Mouse (Mus musculus): ENCODE data around the gene Dhrs4. TPM values are rescaled to one million over a fixed set of nuclear protein-coding genes. Genes with fewer than 3 reads are reported as not detected.

Gene Dhrs4
- 24.8 and 29.6 TPM in 2 replicates for polyA plus RNA-seq (2011; ENCODE audit: insufficient read depth, insufficient read length, low read depth, missing spikeins)

- TF ChIP-seq EP300 (IDR thresholded peaks at IDR 0.05; ENCODE audit: insufficient read depth, low read depth, low read length) (no peak), POLR2A (IDR thresholded peaks at IDR 0.05; ENCODE audit: insufficient read depth, low read length) (no peak), CTCF (IDR thresholded peaks at IDR 0.05; ENCODE audit: low read depth, low read length) (peak; percentile 73)
- Histone ChIP-seq H3K9ac (ENCODE audit: low read depth, poor library complexity, severe bottlenecking) (peak within 1 kb of the TSS; percentile 72), H3K36me3 (ENCODE audit: control insufficient read depth, insufficient read depth, low read length, poor library complexity, severe bottlenecking) (peaks cover 4% of the 10 kb centered on the region; the same call in 1 of the 2 replicates), H3K4me1 (ENCODE audit: control insufficient read depth, insufficient read depth, low read length) (peaks cover 2% of the 10 kb centered on the region), H3K27ac (ENCODE audit: insufficient read depth, low read length) (peak within 1 kb of the TSS; percentile 42), H3K27me3 (ENCODE audit: control insufficient read depth, insufficient read depth, low read length, poor library complexity, severe bottlenecking) (no peaks in the 10 kb centered on the region), H3K4me3 (ENCODE audit: low read depth, low read length) (peak within 1 kb of the TSS; percentile 95), H3K9me3 (replicated peaks; ENCODE audit: control insufficient read depth, insufficient read depth, low read length, poor library complexity, severe bottlenecking) (no peaks in the 10 kb centered on the region)
Observed at GRCm38 (mm10) chr14:55478651-55479599, at the start of gene Dhrs4. Dhrs4 (plus strand) TSS chr14:55478758.

GRCm38 (mm10) chr14:55430255-55430654 lies 48.3 kb upstream of the Dhrs4 start:
- no peak for TF ChIP-seq POLR2A (IDR thresholded peaks at IDR 0.05; ENCODE audit: insufficient read depth, low read length)
- no peak for TF ChIP-seq EP300 (IDR thresholded peaks at IDR 0.05; ENCODE audit: insufficient read depth, low read depth, low read length)
- no peak for TF ChIP-seq CTCF (IDR thresholded peaks at IDR 0.05; ENCODE audit: low read depth, low read length)
- Histone ChIP-seq H3K27me3 (ENCODE audit: control insufficient read depth, insufficient read depth, low read length, poor library complexity, severe bottlenecking) (no peaks in the 10 kb centered on the region), H3K4me3 (ENCODE audit: low read depth, low read length) (no peak overlapping the region), H3K4me1 (ENCODE audit: control insufficient read depth, insufficient read depth, low read length) (no peaks in the 10 kb centered on the region), H3K9ac (ENCODE audit: low read depth, poor library complexity, severe bottlenecking) (no peak overlapping the region), H3K9me3 (replicated peaks; ENCODE audit: control insufficient read depth, insufficient read depth, low read length, poor library complexity, severe bottlenecking) (no peaks in the 10 kb centered on the region), H3K27ac (ENCODE audit: insufficient read depth, low read length) (no peak overlapping the region), H3K36me3 (ENCODE audit: control insufficient read depth, insufficient read depth, low read length, poor library complexity, severe bottlenecking) (no peaks in the 10 kb centered on the region)

GRCm38 (mm10) chr14:55433052-55433451 lies 45.5 kb upstream of the Dhrs4 start:
- no peak overlapping the region for H3K4me3 ChIP-seq (ENCODE audit: low read depth, low read length)
- H3K27me3 ChIP-seq (ENCODE audit: control insufficient read depth, insufficient read depth, low read length, poor library complexity, severe bottlenecking) = no peaks in the 10 kb centered on the region
- no peaks in the 10 kb centered on the region for H3K9me3 ChIP-seq (replicated peaks; ENCODE audit: control insufficient read depth, insufficient read depth, low read length, poor library complexity, severe bottlenecking)
- H3K9ac ChIP-seq (ENCODE audit: low read depth, poor library complexity, severe bottlenecking) = no peak overlapping the region
- H3K4me1 ChIP-seq (ENCODE audit: control insufficient read depth, insufficient read depth, low read length) = no peaks in the 10 kb centered on the region
- TF ChIP-seq CTCF (IDR thresholded peaks at IDR 0.05; ENCODE audit: low read depth, low read length) = no peak
- no peak for TF ChIP-seq POLR2A (IDR thresholded peaks at IDR 0.05; ENCODE audit: insufficient read depth, low read length)
- no peak for TF ChIP-seq EP300 (IDR thresholded peaks at IDR 0.05; ENCODE audit: insufficient read depth, low read depth, low read length)
- no peaks in the 10 kb centered on the region for H3K36me3 ChIP-seq (ENCODE audit: control insufficient read depth, insufficient read depth, low read length, poor library complexity, severe bottlenecking)
- H3K27ac ChIP-seq (ENCODE audit: insufficient read depth, low read length) = no peak overlapping the region

GRCm38 (mm10) chr14:55434825-55435224 lies 43.7 kb upstream of the Dhrs4 start:
- H3K27ac ChIP-seq (ENCODE audit: insufficient read depth, low read length) = no peak overlapping the region
- H3K4me1 ChIP-seq (ENCODE audit: control insufficient read depth, insufficient read depth, low read length) = no peaks in the 10 kb centered on the region
- no peaks in the 10 kb centered on the region for H3K36me3 ChIP-seq (ENCODE audit: control insufficient read depth, insufficient read depth, low read length, poor library complexity, severe bottlenecking)
- H3K27me3 ChIP-seq (ENCODE audit: control insufficient read depth, insufficient read depth, low read length, poor library complexity, severe bottlenecking) = no peaks in the 10 kb centered on the region
- H3K9me3 ChIP-seq (replicated peaks; ENCODE audit: control insufficient read depth, insufficient read depth, low read length, poor library complexity, severe bottlenecking) = no peaks in the 10 kb centered on the region
- no peak for TF ChIP-seq POLR2A (IDR thresholded peaks at IDR 0.05; ENCODE audit: insufficient read depth, low read length)
- TF ChIP-seq EP300 (IDR thresholded peaks at IDR 0.05; ENCODE audit: insufficient read depth, low read depth, low read length) = no peak
- no peak for TF ChIP-seq CTCF (IDR thresholded peaks at IDR 0.05; ENCODE audit: low read depth, low read length)
- no peak overlapping the region for H3K9ac ChIP-seq (ENCODE audit: low read depth, poor library complexity, severe bottlenecking)
- no peak overlapping the region for H3K4me3 ChIP-seq (ENCODE audit: low read depth, low read length)

- Histone ChIP-seq H3K9ac (ENCODE audit: low read depth, poor library complexity, severe bottlenecking) (no peak overlapping the region), H3K27me3 (ENCODE audit: control insufficient read depth, insufficient read depth, low read length, poor library complexity, severe bottlenecking) (no peaks in the 10 kb centered on the region), H3K36me3 (ENCODE audit: control insufficient read depth, insufficient read depth, low read length, poor library complexity, severe bottlenecking) (no peaks in the 10 kb centered on the region), H3K4me1 (ENCODE audit: control insufficient read depth, insufficient read depth, low read length) (no peaks in the 10 kb centered on the region), H3K4me3 (ENCODE audit: low read depth, low read length) (no peak overlapping the region), H3K27ac (ENCODE audit: insufficient read depth, low read length) (no peak overlapping the region), H3K9me3 (replicated peaks; ENCODE audit: control insufficient read depth, insufficient read depth, low read length, poor library complexity, severe bottlenecking) (no peaks in the 10 kb centered on the region)
- TF ChIP-seq POLR2A (IDR thresholded peaks at IDR 0.05; ENCODE audit: insufficient read depth, low read length) (no peak), EP300 (IDR thresholded peaks at IDR 0.05; ENCODE audit: insufficient read depth, low read depth, low read length) (no peak), CTCF (IDR thresholded peaks at IDR 0.05; ENCODE audit: low read depth, low read length) (no peak)
Observed at GRCm38 (mm10) chr14:55437118-55437517, 41.4 kb upstream of the Dhrs4 start.

All from ES-Bruce4 (cell line).